Mouse (Mus musculus): ENCODE measurements around the gene Tnik.
A peak's percentile ranks its signal among the peaks of the same experiment; 100 is the strongest.

Tnik gene

DNA sequence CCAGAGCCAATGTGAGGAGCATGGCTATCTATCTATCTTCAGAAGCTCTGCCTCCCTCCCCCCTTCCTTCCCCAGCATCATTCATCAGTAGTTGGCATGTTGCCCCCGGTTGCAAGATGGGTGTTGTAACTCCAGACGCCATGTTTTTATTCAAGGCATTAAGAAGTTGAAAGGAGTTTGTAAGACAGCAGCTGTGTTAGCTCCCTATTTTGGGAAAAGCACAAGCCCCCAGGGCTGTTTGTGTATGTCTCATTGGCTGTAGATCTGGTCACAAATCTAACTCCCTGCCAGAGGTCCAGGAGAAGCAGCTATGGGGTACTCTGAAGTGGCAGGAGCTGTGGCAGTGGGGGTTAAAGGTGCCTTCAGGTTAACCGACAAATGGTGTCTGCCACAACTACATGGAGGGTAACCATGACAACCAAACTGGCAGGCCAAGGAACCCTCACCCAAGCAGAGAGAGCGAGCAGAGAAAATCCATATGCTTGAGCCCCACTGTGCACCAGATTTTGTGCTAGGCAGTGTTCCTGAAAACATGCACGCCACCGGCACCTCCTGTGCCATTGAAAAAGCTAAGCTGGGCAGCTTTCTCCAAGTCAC lies 287.6 kb downstream of the Tnik start:
- DNase-seq = no peak

DNA sequence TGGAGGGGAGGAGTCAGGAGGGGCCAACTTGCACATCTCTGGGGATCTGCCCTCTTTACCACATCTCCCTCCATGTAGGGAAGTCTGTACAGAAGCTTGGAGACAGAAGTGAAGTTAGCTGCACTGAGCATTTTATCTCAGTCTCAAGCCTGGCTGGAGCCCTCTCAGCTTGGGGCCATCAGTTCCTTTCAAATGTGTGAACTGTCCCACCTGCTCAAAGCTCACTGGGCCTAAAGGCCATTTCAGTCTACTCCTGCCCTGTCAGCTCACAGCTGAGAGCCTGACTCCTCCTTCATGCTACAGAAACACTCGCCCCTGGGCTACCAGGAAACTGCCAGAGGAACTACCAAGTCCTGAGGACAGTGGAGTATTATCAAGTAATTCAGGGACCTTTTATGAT lies 288.7 kb downstream of the Tnik start:
- no peak for DNase-seq

DNA sequence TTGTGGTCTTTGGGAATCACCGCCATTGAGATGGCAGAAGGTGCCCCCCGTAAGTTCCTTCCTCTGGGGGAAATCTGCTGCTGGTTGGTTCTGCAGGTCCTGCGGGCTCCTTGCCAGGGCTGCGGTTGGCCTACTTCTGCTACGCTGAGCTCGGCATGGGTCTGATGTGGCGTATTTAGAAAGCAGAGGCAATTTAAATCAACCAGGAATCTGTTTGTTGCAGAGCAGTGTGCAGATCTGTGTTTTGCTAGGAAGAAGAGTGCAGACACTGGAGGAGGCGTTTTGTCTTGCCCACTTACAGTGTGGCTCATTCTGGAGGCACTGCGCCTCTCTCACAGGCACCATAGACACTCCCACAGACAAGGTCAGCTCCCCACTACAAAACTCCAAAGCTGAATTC lies 291.9 kb downstream of the Tnik start:
- DNase-seq = no peak

DNA sequence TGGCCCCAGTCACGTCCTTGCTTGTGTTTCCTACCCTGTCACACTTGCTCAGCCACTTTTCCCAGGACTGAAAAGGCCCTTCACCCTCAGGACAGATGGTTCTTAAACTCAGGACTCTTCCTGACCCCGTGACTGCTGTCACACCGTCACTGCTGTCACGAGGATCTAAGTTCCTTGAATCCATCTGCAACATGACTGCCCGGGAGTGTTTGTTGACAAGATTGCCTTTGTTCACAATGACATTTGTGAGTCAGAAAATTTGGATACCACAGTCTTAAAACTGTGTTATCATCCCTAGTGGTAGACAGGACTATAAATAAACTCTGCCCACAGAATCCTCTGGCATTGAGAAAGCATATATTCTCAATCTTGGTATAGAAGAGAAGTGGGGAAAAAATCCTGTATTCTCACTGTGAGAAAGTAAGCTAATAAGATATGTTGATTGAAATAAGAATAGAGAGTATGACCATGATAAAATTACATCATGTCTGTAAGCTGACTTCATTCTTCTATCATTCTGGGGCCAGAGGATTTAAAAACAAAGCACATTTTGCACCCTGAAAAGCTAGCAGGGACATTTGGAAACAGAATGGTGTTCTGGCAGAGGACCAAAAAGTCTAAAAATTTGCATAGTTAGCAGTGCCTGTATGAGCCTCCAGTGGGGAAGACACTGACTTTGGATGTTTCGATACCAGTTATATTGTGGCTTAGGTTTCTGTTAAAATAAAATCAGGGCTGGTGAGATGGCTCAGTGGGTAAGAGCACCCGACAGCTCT lies 293.0 kb downstream of the Tnik start:
- no peak for DNase-seq

GRCm38 (mm10) chr3:28558328-28558871 lies 295.4 kb downstream of the Tnik start:
- DNase-seq = no peak

DNA sequence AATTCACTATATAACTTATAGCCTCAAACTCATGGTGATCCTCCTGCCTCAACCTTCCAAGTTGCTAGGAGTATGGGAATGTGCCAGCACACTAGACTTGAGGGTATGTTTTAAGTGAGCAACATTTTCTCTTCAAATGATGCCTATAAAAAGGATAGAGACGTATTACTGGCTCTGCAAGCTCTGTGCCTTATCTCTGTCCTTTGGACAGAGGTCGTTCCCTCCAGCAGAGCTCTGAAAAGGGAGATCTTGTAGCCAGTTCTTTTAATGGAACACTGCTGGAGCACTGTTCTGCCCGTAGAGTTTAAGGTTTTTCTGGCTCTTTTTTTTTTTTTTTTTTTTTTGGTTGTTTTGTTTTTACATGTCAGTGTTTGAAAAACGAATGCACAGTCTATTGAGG lies 298.4 kb downstream of the Tnik start:
- DNase-seq = no peak

GRCm38 (mm10) chr3:28562612-28563332 lies 299.8 kb downstream of the Tnik start:
- peak in 1 of 2 experiments; percentile 35 for DNase-seq

DNA sequence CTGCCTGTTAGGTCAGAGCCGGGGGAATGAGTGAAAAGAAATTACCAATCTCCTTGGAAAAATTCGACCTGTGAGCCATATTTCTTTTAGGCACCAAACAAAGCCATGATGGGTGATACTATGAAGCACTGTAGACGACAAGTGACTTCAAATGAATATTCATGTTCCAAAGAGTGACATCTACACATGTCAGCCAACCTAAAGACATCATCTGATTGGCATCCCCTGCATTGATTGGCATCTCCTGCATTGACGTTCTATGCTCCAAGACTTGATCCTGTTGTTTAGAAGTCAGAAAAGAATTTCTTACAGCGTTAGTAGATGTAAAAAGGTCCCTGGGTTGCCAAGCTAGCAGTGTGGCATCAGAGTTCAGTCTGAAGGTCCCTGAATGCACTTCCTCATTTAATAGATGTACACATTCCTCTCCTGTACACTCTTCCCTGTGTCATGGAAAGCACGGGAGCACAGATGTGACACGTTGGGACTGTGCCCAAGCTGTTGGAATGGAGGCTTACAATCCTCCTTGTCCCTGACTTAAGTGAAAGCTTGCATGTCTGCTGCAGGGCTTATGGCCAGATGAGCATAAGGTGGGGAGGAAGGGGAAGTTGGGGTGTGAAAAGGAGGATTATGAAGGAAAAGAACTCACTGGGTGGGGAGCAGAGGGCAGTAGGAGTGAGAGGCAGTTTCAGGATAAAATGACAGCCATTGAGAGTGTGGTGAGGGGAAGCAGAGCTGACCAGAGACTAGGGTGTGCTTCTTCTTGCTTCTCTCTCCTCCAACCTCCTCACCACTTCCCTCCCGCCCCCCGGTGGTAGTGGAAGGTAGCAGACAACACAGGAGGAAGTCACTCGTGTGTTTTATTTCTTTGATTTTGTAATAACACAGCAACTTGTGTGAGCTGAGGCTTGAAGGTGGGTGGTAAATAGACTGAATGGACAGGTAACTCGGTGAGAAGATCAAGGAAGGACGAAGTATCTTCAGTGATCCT lies 301.6 kb downstream of the Tnik start:
- no peak for DNase-seq

DNA sequence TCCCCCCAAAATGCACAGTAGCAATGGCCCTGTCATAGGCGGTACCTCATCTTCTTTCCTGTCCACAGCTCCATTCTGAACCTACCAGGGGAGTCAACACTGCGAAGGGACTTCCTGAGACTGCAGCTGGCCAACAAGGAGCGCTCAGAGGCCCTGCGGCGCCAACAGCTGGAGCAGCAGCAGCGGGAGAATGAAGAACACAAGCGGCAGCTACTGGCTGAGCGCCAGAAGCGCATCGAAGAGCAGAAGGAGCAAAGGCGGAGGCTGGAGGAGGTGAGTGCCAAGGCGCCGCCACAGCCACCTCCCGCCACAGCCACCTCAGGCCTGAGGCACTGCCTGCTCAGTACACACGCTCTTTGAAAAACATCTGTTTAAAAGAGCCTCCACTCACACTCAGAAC lies 314.3 kb downstream of the Tnik start:
- DNase-seq = peak; percentile 57 to 63

GRCm38 (mm10) chr3:28578950-28579615 lies 316.1 kb downstream of the Tnik start:
- no peak for DNase-seq

DNA sequence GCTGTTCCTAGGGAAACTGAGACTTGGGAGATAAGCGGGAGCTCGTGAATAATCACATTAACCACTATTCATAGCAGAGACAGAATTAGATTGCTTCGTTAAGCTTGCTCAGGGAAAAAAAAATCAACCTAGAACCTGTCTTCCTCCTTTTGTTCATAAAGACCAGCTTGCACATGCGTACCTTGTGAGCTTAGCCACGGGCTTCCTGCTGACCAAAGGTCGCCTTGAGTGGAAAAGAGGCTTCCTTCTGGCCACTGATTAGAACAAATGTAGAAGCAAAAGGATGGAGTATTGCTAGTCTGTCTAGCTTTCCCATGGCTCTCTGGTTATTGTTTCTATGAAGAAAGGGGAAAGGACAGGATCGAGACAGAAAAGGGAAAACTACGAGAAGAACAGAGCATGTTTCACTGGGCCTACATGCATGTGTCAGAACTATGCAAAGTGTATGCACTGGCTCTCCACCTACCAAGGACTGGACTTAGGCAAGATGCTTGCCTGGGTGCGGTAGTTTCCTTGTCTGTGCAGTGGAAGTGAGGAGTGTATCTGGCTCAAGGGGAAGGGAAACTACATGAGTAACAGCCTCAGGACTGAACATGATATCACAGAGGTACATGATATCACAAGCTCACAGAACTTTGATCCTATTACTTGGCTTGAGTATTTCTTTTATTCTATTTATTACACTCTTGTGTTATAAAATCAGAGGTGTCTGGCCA lies 322.9 kb downstream of the Tnik start:
- DNase-seq = no peak

- DNase-seq = peak in 1 of 2 experiments; percentile 5
These were observed 324.8 kb downstream of the Tnik start for GRCm38 (mm10) chr3:28587808-28588207.

DNA sequence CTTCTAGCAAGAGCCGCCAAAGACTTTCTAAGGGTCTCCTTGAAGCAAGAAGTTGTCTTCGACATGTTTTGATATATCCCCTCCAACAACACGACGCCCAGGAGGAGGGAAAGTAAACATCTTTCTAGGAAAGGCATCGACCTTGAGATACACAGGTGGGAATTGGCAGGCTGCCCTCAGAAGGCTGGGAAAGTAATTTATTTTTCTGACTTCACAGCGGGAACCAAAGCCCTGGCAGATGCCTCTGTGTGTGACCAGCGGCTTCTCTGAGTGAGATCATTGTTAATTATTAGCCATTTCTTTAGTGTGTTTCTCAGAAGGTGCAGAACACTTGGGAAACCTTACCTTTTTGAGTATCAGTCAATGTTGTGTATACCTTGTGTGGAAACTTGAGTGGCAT lies 328.3 kb downstream of the Tnik start:
- peak; percentile 84 for DNase-seq

- DNase-seq = no peak
These were observed 330.9 kb downstream of the Tnik start for GRCm38 (mm10) chr3:28593922-28594321.

DNA sequence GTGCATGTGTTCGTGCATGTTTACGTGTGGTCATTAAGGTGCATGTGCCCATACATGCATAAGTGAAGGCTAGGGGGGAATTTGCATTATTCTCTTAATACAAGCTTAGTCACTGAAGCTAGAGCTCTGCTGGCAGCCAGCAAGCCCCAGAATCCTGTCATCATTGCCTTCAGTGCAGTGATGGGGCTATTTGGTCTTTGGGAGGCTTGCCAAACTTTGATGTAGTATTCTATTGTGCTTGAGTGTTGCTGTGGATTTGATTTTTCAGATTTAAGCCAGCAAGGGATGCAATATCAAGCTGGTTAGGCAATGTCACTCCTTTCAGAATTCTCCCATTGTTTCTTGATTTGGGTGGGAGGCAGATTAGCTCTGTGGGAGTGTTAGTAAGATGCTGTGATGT lies 336.5 kb downstream of the Tnik start:
- DNase-seq = no peak

GRCm38 (mm10) chr3:28606741-28607140 lies 343.7 kb downstream of the Tnik start:
- DNase-seq = no peak

- DNase-seq = no peak
These were observed 349.3 kb downstream of the Tnik start for GRCm38 (mm10) chr3:28612330-28612729.

- no peak for DNase-seq
These were observed 353.4 kb downstream of the Tnik start for GRCm38 (mm10) chr3:28616386-28616785.

DNA sequence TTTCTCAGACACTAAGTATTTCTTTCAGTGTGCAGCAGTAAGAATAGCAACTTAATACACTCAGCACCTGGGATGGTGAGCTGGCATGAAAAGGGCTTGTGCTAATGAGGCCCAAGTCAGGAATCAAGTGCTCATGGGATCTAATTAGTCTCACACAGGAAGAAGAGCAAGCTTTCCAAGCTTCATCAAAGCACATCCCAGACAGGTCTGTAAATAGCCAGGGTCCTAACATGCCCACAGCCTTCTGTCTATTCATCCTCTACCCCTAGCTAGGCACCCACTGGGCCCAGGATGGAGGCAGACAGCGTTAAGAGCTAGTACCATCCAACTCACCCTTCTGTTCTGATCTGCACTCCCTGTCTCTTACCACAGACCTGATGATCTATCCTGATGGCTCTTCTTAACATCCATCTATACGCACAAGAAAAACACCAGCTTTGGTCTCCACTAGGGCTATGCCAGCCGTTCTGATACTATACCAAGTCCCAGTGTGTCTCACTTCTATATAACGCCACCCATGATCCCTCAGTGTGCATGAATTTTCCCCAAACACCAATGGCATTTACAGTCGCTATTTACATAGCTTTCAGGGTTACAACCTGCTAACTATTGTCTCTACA lies 354.1 kb downstream of the Tnik start:
- no peak for DNase-seq

DNA sequence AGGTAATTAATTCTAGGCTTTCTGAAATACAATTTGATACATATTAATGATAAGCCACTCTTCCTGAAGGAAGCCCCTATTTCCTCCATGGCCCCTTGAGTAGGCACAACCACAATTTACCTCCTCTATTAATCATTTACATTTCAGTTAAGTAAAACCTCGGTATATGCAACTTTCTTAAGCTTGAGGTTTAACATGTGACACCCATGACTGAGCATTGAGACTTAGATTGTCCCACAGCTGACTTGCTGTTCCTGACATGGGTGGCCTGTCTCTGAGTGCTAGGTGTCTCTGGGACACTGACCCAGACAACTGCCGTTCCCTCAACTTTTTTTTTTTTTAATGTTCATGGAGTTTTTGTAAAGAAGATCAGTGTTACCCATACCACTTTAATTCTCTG lies 358.8 kb downstream of the Tnik start:
- no peak for DNase-seq

DNA sequence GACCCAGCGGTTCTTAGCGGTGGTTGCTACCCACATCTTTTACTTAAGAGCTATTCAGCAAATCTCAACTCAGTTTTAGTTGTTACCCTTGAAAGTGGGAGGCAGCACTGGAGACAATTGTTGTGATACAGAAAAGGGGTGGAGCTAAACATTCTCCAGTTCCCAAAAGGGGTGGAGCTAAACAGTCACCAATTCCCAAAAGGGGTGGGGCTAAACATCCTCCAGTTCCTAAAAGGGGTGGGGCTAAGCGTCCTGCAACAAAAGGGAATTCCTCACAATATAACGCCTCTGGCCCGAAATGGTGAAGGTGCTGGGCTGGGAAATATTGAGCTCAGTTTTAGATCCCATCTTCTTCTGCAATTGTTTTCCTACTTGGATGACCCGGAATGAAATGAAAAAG lies 363.8 kb downstream of the Tnik start:
- no peak for DNase-seq
